Mouse (Mus musculus) retina, embryonic 14.5 days (tissue): ENCODE data around the gene Adamts6.

Source experiments
- DNase-seq: peaks from one replicate; pipeline ENCODE4 v3.0.0-alpha.2; 2015; ENCODE audit warnings: low spot score

Gene Adamts6

GRCm38 (mm10) chr13:104516766-104517364, 229.2 kb downstream of the Adamts6 start:
- DNase-seq, result no peak

GRCm38 (mm10) chr13:104517638-104518311, 230.1 kb downstream of the Adamts6 start:
- DNase-seq, result no peak

GRCm38 (mm10) chr13:104518312-104519005, 230.8 kb downstream of the Adamts6 start:
- peak; percentile 89 for DNase-seq

DNA sequence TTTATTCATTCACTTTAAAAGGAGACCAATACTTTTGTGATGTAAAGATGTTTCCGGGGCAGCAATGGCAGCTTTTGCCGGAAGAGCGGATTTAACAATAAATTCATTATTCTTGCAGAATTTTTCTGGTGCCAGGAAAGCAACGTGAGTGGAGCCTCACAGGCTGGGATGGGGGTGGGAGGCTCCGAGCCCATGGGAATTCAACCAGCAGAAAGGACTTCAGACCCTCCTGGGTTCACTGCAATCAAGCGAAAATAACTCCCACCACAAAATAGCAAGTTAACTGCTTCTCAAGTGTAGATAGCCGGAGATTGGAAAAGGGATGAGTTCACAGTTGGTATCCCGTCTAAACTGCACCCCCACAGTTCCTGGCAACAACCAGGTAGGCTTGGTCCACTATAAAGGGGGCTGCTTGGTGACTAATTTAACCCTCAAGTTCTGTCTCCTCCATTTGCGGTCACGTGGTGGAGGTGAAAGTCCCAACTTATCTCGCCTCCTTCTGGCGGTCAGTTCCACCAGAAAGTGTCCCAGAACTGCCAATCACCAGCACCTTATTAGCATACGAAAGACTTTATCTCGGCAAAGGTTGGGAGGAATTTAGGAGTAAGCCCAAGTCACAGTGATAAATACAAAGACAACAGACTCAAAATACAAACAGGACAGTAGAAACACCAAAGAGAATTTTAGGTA, 231.5 kb downstream of the Adamts6 start:
- no peak for DNase-seq

DNA sequence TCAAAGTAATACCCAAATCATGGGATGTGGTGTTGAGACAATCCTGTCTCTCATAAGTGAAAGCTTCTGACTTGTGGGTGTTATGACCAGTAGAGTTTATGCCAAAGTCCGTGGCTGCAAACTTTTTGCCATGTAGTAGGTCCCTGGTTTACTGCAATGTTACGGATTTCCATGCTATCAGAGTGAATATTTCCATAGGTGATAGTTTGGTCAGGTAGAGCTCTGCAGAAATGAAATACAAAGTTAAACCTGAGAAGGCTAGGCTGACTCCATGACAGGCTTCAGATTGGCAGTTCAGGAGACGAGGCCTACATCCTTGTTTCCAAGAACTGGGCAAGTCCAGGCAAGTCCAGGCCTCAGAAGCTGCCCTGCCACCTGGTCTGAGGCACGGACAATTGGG, 232.3 kb downstream of the Adamts6 start:
- DNase-seq, result no peak

- no peak for DNase-seq
Observed at GRCm38 (mm10) chr13:104520461-104520860, 232.8 kb downstream of the Adamts6 start.

DNA sequence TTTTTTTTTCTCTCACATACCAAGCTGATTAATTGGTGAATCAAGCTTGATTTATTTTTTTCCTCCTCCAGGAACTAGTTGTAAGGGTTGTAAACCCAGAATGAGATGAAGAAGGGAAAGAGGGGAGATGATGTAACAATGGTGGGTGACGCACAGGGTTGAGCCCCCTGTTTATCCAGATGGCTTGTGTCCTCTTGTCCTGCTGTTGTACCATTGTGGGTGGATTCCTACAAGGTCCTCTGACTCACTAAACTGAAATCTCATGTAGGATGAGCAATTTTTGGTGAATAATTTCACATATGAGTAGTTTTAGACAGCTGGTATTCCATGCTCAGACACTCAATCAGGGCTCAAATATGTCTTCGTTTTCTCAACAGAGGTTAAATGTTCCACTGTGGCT, 233.9 kb downstream of the Adamts6 start:
- no peak for DNase-seq

- no peak for DNase-seq
Observed at GRCm38 (mm10) chr13:104525656-104526055, 238.0 kb downstream of the Adamts6 start.

- DNase-seq, result no peak
Observed at GRCm38 (mm10) chr13:104529238-104529637, 241.6 kb downstream of the Adamts6 start.

DNA sequence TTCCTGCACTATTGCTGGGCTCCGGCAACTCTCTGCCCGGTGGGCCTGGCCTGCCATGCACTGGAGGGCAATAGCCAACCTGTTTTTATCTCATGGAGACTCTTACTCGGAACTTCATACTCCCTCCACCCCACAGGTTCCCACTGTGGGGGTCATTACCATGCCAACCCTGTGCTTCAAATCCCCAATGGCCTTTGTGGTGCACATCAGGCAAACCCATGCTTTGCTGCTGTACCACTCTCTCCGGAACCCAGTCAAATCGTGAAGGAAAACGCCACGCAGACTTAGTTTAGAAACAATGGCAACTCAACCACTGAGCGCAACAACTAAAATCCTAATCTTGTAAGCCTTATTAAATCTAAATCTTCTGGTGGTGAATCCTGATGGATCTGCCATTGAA, 244.2 kb downstream of the Adamts6 start:
- no peak for DNase-seq

- no peak for DNase-seq
Observed at GRCm38 (mm10) chr13:104532723-104533122, 245.1 kb downstream of the Adamts6 start.

DNA sequence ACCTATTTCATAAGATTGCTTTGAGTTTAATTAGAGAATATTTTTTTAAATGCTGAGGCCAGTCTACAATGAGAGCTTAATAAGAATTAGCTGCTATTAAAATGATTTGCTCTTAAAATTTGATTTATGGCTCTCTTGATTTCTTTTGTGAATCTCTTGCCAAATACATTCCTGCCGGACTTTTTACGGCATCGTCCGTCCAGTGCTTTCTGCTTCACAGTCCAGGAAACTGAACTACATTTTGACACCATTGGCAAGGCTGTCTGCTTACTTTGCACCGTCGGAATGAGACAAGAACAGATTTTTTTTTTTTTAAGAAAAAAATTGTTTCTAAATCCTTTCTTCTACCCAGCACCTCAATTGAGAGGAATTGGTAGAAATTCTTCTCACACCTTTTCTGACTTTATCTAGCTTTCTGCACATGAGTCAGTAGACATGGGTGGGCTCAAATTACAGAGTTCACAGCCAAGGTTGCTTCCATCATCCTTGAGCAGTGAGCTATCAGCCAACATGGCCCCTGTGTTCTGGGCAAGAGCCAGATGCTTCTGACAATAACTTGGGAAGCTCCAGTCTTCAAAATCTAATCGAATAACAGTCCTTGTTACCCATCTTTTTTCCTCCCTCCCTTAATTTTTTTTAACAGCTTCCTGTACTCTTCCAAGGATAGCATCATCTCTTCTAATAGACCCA, 246.3 kb downstream of the Adamts6 start:
- no peak for DNase-seq

- peak; percentile 3 for DNase-seq
Observed at GRCm38 (mm10) chr13:104540861-104541398, 253.3 kb downstream of the Adamts6 start.

DNA sequence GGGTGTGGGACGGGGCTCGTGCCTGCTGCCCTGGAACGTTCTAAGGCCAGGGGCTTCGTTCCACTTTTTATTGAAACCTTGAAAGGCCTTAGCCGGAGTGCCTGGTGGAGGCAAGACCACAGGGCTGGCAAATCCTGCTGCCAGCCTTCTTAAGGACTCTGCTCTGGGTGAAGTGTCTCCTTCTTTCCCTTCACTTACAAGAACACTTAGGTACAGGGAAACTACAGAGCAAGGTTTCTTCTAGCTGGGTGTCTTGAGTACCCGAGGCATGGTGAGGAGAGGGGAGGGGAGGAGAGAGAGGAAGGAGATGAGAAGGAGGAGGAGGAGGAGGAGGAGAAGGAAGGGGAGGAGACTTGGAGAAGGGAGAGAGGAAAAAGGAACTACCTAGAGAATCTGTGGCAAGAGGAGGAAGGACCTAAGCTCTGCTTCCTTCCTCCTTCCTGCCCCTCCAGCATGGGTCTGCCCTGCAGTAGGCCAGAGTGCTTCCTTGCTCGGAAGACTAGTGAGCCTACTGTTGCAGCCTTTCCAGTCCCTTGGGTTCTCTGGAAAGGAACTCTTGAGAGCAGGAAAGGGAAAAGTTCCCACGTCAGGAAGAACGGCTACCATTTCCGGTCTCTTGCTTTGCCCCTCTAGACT, 254.6 kb downstream of the Adamts6 start:
- DNase-seq, result no peak

DNA sequence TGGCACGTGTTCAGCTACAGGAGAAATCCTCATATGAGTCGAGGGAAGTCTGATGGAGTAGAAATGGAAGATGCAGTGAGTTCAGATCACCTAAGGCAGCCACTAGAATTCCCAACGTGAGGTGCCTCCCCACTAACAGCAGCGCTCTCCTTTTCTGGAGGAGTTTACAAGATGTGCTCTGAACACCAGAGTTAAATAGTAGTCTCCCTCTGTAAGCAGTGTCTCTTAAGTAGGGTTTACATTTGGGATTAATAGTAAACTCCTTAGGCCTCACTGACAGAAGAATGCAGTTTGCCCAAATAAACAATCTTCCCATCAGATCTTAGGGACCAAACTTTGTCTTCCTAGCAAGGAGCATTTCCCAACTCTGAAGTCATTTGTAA, 255.1 kb downstream of the Adamts6 start:
- no peak for DNase-seq
